Mouse (Mus musculus) testis, adult 2 months (tissue): ENCODE data around the gene Chrna1. TPM values are rescaled to one million over a fixed set of nuclear protein-coding genes. Genes with fewer than 3 reads are reported as not detected.

Experiments used
- H3K27ac ChIP-seq: fragments of 200-500 bp; 2 replicates; pipeline ENCODE4 v1.5.1; 2012; ENCODE audit warnings: low read depth, low read length; ENCODE audit not compliant: control insufficient read depth, insufficient read depth
- H3K27me3 ChIP-seq: fragments of 200-500 bp; 2 replicates; pipeline ENCODE4 v1.6.1; 2012; ENCODE audit warnings: mild to moderate bottlenecking, low read length, moderate library complexity; ENCODE audit not compliant: control insufficient read depth, insufficient read depth
- H3K36me3 ChIP-seq: fragments of 200-500 bp; 2 replicates; pipeline ENCODE4 v1.6.1; 2012; ENCODE audit warnings: mild to moderate bottlenecking, low read length; ENCODE audit not compliant: control insufficient read depth, insufficient read depth
- H3K4me1 ChIP-seq: fragments of 200-500 bp; 2 replicates; pipeline ENCODE4 v1.6.1; 2012; ENCODE audit warnings: low read length; ENCODE audit not compliant: control insufficient read depth, insufficient read depth
- H3K4me3 ChIP-seq: fragments of 200-500 bp; 2 replicates; pipeline ENCODE4 v1.5.1; 2012; ENCODE audit warnings: low read depth, mild to moderate bottlenecking, low read length, moderate library complexity, mixed read lengths; ENCODE audit not compliant: control insufficient read depth
- CTCF ChIP-seq: fragments of 200-500 bp; IDR thresholded peaks from 2 replicates; pipeline ENCODE4 v1.5.1; 2012; ENCODE audit warnings: low read depth, mild to moderate bottlenecking, inconsistent platforms, low read length, moderate library complexity; ENCODE audit not compliant: control insufficient read depth, insufficient read depth, insufficient replicate concordance
- POLR2A ChIP-seq: fragments of 200-500 bp; IDR thresholded peaks from 2 replicates; pipeline ENCODE4 v1.6.1; 2012; ENCODE audit warnings: low read depth, mild to moderate bottlenecking, inconsistent platforms, low read length, moderate library complexity; ENCODE audit not compliant: control insufficient read depth
- polyA plus RNA-seq: library from polyadenylated mRNA; depleted of rRNA; stranded (reverse); fragments of >200 nt; gene quantifications from 2 replicates; pipeline ENCODE4 v1.2.3, GENCODE M21; 2012

The Chrna1 gene
- polyA plus RNA-seq, 1 experiment, result 0.12 TPM

GRCm38 (mm10) chr2:73580720-73581119 is 582 bp upstream of the Chrna1 start:
- no peak overlapping the region for H3K4me3 ChIP-seq
- no peak for TF ChIP-seq POLR2A
- TF ChIP-seq CTCF, result no peak
- peaks cover 4% of the 10 kb centered on the region for H3K4me1 ChIP-seq
- no peak overlapping the region for H3K27ac ChIP-seq
- H3K27me3 ChIP-seq, result no peaks in the 10 kb centered on the region; the same call in 1 of the 2 replicates
- H3K36me3 ChIP-seq, result no peaks in the 10 kb centered on the region

DNA sequence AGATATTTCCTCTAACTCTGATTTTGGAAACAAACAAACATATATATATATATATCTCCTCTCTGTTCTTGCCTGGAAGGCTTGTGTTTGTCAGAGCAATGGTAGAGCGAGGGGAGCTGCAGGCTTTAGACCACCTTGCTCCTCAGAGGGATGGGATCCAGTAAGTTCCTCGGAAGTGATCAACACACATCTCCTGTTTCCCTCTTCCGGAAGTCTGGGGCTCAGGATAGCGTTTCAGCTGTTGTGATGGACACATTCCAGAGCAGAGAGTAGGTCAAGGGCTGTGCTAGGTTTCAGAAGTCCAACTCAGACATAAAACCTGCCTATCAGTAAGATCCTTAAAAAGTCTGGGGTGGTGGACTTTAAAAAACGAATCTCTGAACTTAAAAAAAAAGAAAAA is 970 bp downstream of the Chrna1 start:
- no peaks in the 10 kb centered on the region for H3K36me3 ChIP-seq
- no peaks in the 10 kb centered on the region for H3K4me1 ChIP-seq
- H3K4me3 ChIP-seq, result no peak overlapping the region
- H3K27me3 ChIP-seq, result no peaks in the 10 kb centered on the region
- H3K27ac ChIP-seq, result no peak overlapping the region
- no peak for TF ChIP-seq POLR2A
- no peak for TF ChIP-seq CTCF

DNA sequence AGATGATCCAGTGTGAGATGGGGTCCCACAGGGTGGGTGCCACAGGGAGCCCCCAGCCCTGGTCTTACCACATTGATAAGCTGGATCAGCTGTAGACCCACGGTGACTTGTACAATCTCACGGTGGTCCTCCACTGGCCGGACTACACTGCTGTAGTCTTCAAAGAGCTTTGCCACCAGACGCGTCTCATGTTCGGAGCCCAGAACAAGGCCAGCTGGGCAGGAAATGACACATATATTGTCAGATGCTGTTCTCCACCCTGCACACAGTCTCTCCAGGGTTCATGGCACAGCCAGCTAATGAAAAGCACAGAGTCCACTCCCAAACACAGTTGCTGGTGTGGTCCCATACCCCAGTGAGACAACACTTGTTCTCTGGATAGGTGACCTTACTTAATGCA is 5.7 kb downstream of the Chrna1 start:
- no peaks in the 10 kb centered on the region for H3K27me3 ChIP-seq
- H3K36me3 ChIP-seq, result no peaks in the 10 kb centered on the region
- no peak overlapping the region for H3K27ac ChIP-seq
- TF ChIP-seq POLR2A (no peak), CTCF (no peak)
- no peak overlapping the region for H3K4me3 ChIP-seq
- peaks cover 14% of the 10 kb centered on the region for H3K4me1 ChIP-seq

DNA sequence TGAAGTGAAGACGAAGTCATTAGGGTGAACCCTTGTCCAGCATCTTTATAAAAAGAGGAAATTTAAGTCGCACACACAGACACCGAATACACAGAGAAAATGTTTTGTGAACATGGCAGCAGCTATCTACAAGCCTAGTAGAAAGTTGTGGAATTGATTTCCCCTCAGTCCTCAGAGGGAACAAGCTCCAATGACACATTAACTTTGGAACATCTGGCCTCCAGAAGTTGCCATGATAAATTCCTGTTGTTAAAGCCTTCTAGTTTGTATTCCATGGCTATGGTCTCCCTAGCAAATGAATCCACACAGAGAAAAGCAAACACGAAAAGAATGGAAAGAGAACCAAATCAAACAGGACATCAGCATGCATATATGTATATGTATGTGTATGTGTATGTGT is 6.6 kb downstream of the Chrna1 start:
- Histone ChIP-seq H3K4me3 (no peak overlapping the region), H3K4me1 (peaks cover 14% of the 10 kb centered on the region), H3K36me3 (no peaks in the 10 kb centered on the region), H3K27me3 (no peaks in the 10 kb centered on the region), H3K27ac (no peak overlapping the region)
- TF ChIP-seq CTCF (no peak), POLR2A (no peak)

GRCm38 (mm10) chr2:73572539-73573372 is 7.4 kb downstream of the Chrna1 start:
- H3K4me1 ChIP-seq, result peaks cover 14% of the 10 kb centered on the region
- H3K4me3 ChIP-seq, result peak overlapping the region; percentile 30; the same call in 1 of the 2 replicates
- no peaks in the 10 kb centered on the region for H3K36me3 ChIP-seq
- H3K27ac ChIP-seq, result no peak overlapping the region
- peak; percentile 94; the same call in 1 of the 2 replicates for TF ChIP-seq CTCF
- TF ChIP-seq POLR2A, result no peak
- no peaks in the 10 kb centered on the region for H3K27me3 ChIP-seq

- Histone ChIP-seq H3K4me1 (peaks cover 14% of the 10 kb centered on the region), H3K27ac (no peak overlapping the region), H3K4me3 (no peak overlapping the region), H3K27me3 (no peaks in the 10 kb centered on the region), H3K36me3 (no peaks in the 10 kb centered on the region)
- TF ChIP-seq CTCF, result no peak
- TF ChIP-seq POLR2A, result no peak
Observed at GRCm38 (mm10) chr2:73571901-73572300, 8.2 kb downstream of the Chrna1 start.

GRCm38 (mm10) chr2:73571304-73571703 is 8.8 kb downstream of the Chrna1 start:
- no peak overlapping the region for H3K27ac ChIP-seq
- H3K36me3 ChIP-seq, result no peaks in the 10 kb centered on the region
- peaks cover 14% of the 10 kb centered on the region for H3K4me1 ChIP-seq
- H3K27me3 ChIP-seq, result no peaks in the 10 kb centered on the region
- H3K4me3 ChIP-seq, result no peak overlapping the region
- TF ChIP-seq POLR2A, result no peak
- TF ChIP-seq CTCF, result no peak

DNA sequence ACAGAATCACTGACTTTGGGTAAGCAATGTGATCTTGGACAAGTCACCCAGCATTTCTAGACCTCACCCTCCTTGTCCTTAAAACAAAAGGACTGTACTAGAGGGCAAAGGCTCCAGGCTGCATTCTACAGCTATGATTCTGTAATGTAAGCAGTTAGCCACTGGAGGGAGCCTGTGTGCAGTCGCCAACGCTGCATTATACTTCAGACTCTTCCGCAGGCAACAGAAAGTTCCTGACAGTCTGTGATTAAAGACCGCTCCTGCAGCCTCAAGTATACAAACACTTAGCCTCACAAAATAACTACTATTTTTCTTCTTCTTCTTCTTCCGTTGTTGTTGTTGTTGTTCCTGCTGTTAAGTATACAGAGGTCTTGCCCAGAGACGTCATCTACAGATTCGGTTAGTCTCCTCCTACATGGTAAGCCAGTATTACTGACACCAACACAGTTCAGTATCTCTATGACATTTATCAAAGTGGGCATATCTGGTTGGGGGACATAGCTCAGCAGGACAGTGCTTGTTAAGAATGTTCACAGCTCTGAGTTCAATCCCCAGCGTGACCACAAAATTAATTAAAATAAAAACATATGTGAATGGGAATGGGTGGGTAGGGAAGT is 13.0 kb downstream of the Chrna1 start:
- no peak overlapping the region for H3K4me3 ChIP-seq
- H3K27me3 ChIP-seq, result no peaks in the 10 kb centered on the region
- no peak for TF ChIP-seq POLR2A
- peak; percentile 77; the same call in 1 of the 2 replicates for TF ChIP-seq CTCF
- no peak overlapping the region for H3K27ac ChIP-seq
- no peaks in the 10 kb centered on the region for H3K36me3 ChIP-seq
- H3K4me1 ChIP-seq, result peaks cover 9% of the 10 kb centered on the region
